Mouse (Mus musculus): ENCODE data around the gene Knl1.

Gene Knl1

GRCm38 (mm10) chr2:119113121-119113925 lies 66.4 kb downstream of the Knl1 start:
- ChIA-PET POLR2A (interaction anchor here in 3 of 4 experiments (0.5 to 3.3 kb wide), 13 partner anchors 9 to 77 kb away, joined by 3 to 21 read pairs (median 5); no protein-coding TSS in a partner anchor), CTCF (interaction anchor here in 2 of 4 experiments (0.5 to 0.6 kb wide), 2 partner anchors 1048 to 1512 kb away, joined by 3 to 5 read pairs; no protein-coding TSS in a partner anchor)

- ChIA-PET CTCF (interaction anchor here in 1 of 4 experiments (1.2 kb wide), 1 partner anchor 36 kb away, joined by 3 read pairs; no protein-coding TSS in a partner anchor), POLR2A (interaction anchor here in 2 of 4 experiments (0.6 to 3.5 kb wide), 9 partner anchors 8 to 113 kb away, joined by 3 to 22 read pairs (median 3); partner anchors contain the start of gene Gchfr (in 1 of the 2))
Measured at GRCm38 (mm10) chr2:119136346-119136898, 89.5 kb downstream of the Knl1 start.

- ChIA-PET CTCF (interaction anchor here (0.6 to 4.7 kb wide), 7 partner anchors 39 to 823 kb away, joined by 3 to 21 read pairs (median 3); no protein-coding TSS in a partner anchor), POLR2A (interaction anchor here in 1 of 4 experiments (0.6 to 3.6 kb wide), 10 partner anchors 8 to 159 kb away, joined by 3 to 17 read pairs (median 4); partner anchors contain the start of gene Vps18)
Measured at GRCm38 (mm10) chr2:119145199-119145598, 98.3 kb downstream of the Knl1 start.

GRCm38 (mm10) chr2:119146435-119146834 lies 99.5 kb downstream of the Knl1 start:
- POLR2A ChIA-PET: interaction anchor here in 3 of 4 experiments (0.6 to 3.6 kb wide), 12 partner anchors 8 to 448 kb away, joined by 3 to 17 read pairs (median 4); partner anchors contain the start of gene Spint1 (in 1 of the 3)
- CTCF ChIA-PET: interaction anchor here in 3 of 4 experiments (0.6 to 4.7 kb wide), 6 partner anchors 13 to 105 kb away, joined by 3 to 21 read pairs (median 4); no protein-coding TSS in a partner anchor

- CTCF ChIA-PET: interaction anchor here (0.6 to 4.7 kb wide), 6 partner anchors 9 to 42 kb away, joined by 3 to 21 read pairs (median 4); no protein-coding TSS in a partner anchor
Measured at GRCm38 (mm10) chr2:119147160-119147678, 100.3 kb downstream of the Knl1 start.

GRCm38 (mm10) chr2:119147775-119148174 lies 100.9 kb downstream of the Knl1 start:
- ChIA-PET POLR2A (interaction anchor here in 3 of 4 experiments (0.6 to 3.6 kb wide), 19 partner anchors 8 to 288 kb away, joined by 3 to 17 read pairs (median 3); partner anchors contain the start of gene Rmdn3 (in 1 of the 3)), CTCF (interaction anchor here (0.8 to 4.7 kb wide), 5 partner anchors 10 to 42 kb away, joined by 3 to 21 read pairs (median 4); no protein-coding TSS in a partner anchor)

More at GRCm38 (mm10) chr2:119147160-119147678, 100.3 kb downstream of the Knl1 start:
- POLR2A ChIA-PET: interaction anchor here (0.6 to 3.6 kb wide), 22 partner anchors 8 to 507 kb away, joined by 3 to 17 read pairs (median 4); partner anchors contain the start of genes Rmdn3 (in 1 of the 4) and Spint1 (in 1 of the 4)

- CTCF ChIA-PET: interaction anchor here in 2 of 4 experiments (0.7 to 1.8 kb wide), 2 partner anchors 37 to 44 kb away, joined by 3 to 5 read pairs; no protein-coding TSS in a partner anchor
- POLR2A ChIA-PET: interaction anchor here in 1 of 4 experiments (3.0 kb wide), 1 partner anchor 14 kb away, joined by 7 read pairs; no protein-coding TSS in a partner anchor
Measured at GRCm38 (mm10) chr2:119152255-119152654, 105.3 kb downstream of the Knl1 start.

GRCm38 (mm10) chr2:119154683-119155082 lies 107.8 kb downstream of the Knl1 start:
- ChIA-PET POLR2A (interaction anchor here in 3 of 4 experiments (0.6 to 2.3 kb wide), 6 partner anchors 8 to 910 kb away, joined by 3 to 17 read pairs (median 4); no protein-coding TSS in a partner anchor), CTCF (no interaction called here)
